Mouse (Mus musculus) heart, embryonic 15.5 days (tissue): Measurements from ENCODE around the gene Rpl27a. TPM values are rescaled to one million over a fixed set of nuclear protein-coding genes. Genes with fewer than 3 reads are reported as not detected.

Experiments used
- ATAC-seq: fragments of 200-750 bp; cut with Nextera tagmentation; replicated peaks from 2 replicates; pipeline ENCODE4 v1.8.0; 2017; ENCODE audit warnings: low read depth, moderate TSS enrichment; ENCODE audit not compliant: insufficient number of reproducible peaks, insufficient read depth, low FRiP score
- H3K27ac ChIP-seq: fragments of 300-500 bp; sonication (generic); 2 replicates; pipeline ENCODE4 v1.5.1; 2015; ENCODE audit warnings: mild to moderate bottlenecking, inconsistent platforms
- H3K27me3 ChIP-seq: fragments of 300-500 bp; sonication (generic); 2 replicates; pipeline ENCODE4 v1.6.1; 2015; ENCODE audit warnings: inconsistent platforms
- H3K36me3 ChIP-seq: fragments of 300-500 bp; sonication (generic); 2 replicates; pipeline ENCODE4 v1.6.1; 2015; ENCODE audit warnings: mild to moderate bottlenecking, inconsistent platforms
- H3K4me1 ChIP-seq: fragments of 300-500 bp; sonication (generic); replicated peaks from 2 replicates; pipeline ENCODE4 v1.6.1; 2015; ENCODE audit warnings: inconsistent platforms
- H3K4me2 ChIP-seq: fragments of 300-500 bp; sonication (generic); 2 replicates; pipeline ENCODE4 v1.6.1; 2015; ENCODE audit warnings: inconsistent platforms, mild to moderate bottlenecking, moderate library complexity
- H3K4me3 ChIP-seq: fragments of 300-500 bp; sonication (generic); 2 replicates; pipeline ENCODE4 v1.5.1; 2015; ENCODE audit warnings: mild to moderate bottlenecking, inconsistent platforms
- H3K9ac ChIP-seq: fragments of 300-500 bp; sonication (generic); 2 replicates; pipeline ENCODE4 v1.6.1; 2015; ENCODE audit warnings: mild to moderate bottlenecking, inconsistent platforms
- H3K9me3 ChIP-seq: fragments of 300-500 bp; sonication (generic); replicated peaks from 2 replicates; pipeline ENCODE4 v1.6.1; 2016; ENCODE audit warnings: inconsistent platforms
- WGBS: fragments of 180-500 bp; shearing (Covaris S2); methylation state at CpG from one replicate; pipeline ENCODE4 v1.1.7; 2015; ENCODE audit warnings: mixed read lengths; 5-methylcytosine and 5-hydroxymethylcytosine counted together
- polyA plus RNA-seq: library from polyadenylated mRNA; unstranded; fragments of >200 nt; fragmentation: Nextera tagmentation; extraction: Ambion mirVana; gene quantifications from 2 replicates; pipeline ENCODE4 v1.2.1, GENCODE M21; 2015

Gene Rpl27a
- polyA plus RNA-seq, 1 experiment from 2014 or later = 72.1 TPM

DNA sequence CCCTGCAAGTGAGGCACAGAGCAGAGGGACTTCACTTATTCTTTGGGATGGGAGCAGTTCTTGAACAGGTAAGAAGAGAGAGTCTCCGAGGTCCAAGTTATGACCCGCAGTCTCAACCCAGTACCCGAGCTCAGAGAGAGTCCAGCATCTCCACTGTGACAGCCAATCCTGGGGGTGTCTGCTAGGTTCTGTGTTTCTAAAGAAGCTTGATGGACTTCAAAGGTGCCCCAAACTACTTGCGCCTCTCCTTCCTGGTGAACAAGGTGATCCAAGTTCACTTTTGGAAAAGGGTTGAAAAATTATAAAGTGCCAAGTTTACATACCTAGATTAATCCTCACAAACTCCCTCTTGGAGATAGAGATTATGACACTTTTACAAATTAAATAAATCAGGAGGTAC is 10.9 kb upstream of the Rpl27a start, which contains the start of gene Trim66:
Gene Trim66 (minus strand): TSS at position 101 of the 400 bp plus-strand sequence.
- H3K9ac ChIP-seq = no peak within 1 kb of the TSS
- no peaks in the 10 kb centered on the region for H3K27me3 ChIP-seq
- H3K27ac ChIP-seq = no peak within 1 kb of the TSS
- no peak within 1 kb of the TSS for H3K4me3 ChIP-seq
- H3K4me1 ChIP-seq = peaks cover 3% of the 10 kb centered on the region; the same call in 1 of the 2 replicates
- 87% methylated on average over 4 of the region's 4 CpGs for WGBS
- no peak for ATAC-seq
- no peak within 1 kb of the TSS for H3K4me2 ChIP-seq
- H3K36me3 ChIP-seq = no peaks in the 10 kb centered on the region
- H3K9me3 ChIP-seq = no peaks in the 10 kb centered on the region

DNA sequence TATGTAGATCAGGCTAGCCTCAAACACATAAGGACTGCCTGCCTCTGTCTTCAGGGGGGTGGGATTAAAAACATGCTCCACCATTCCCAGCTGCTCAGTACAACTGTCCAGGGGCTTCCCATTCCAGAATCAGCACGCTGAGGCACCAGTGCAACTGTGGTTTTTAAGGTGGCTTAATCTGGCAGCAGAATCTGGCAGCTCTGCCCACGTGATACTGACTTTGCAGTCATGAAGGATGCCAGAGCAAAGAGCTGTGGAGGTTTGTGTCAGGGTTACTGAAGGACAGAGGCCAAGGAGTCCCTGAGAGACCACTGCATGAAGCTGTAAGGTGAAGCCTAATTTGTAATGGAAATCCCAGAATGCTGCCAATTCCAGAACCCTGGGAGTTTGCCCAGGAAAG is 8.1 kb upstream of the Rpl27a start:
- WGBS = 56% methylated on average over 2 of the region's 2 CpGs

DNA sequence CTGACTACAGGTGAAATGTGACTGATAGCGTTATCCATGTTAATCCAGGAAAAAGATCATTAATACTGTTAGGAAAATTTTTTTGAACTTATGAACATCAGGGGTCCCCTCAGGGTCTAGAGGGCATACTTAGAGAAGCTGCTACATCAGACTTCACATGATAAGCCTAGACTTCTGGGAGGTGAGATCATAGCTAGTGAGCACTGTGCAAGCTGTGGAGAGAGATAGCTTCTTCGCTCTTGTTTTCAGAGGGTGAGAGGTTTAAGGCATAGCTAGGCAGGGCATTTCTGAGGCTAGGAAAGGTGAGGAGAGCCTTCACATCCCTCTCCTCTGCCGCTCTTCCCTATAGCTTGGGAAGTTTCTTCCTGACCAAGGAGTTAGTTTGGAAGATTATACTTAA is 7.1 kb upstream of the Rpl27a start:
- H3K9ac ChIP-seq = no peak overlapping the region
- H3K27me3 ChIP-seq = no peaks in the 10 kb centered on the region
- 80% methylated on average over 3 of the region's 3 CpGs for WGBS
- H3K4me3 ChIP-seq = no peak overlapping the region
- ATAC-seq = no peak
- H3K9me3 ChIP-seq = no peaks in the 10 kb centered on the region
- H3K36me3 ChIP-seq = no peaks in the 10 kb centered on the region
- no peak overlapping the region for H3K4me2 ChIP-seq
- H3K27ac ChIP-seq = no peak overlapping the region
- peaks cover 3% of the 10 kb centered on the region; the same call in 1 of the 2 replicates for H3K4me1 ChIP-seq

More for the DNA sequence above, 8.1 kb upstream of the Rpl27a start:
- Histone ChIP-seq H3K9me3 (no peaks in the 10 kb centered on the region), H3K36me3 (no peaks in the 10 kb centered on the region), H3K27me3 (no peaks in the 10 kb centered on the region), H3K4me2 (no peak overlapping the region), H3K4me3 (no peak overlapping the region), H3K9ac (no peak overlapping the region), H3K4me1 (peaks cover 3% of the 10 kb centered on the region; the same call in 1 of the 2 replicates), H3K27ac (no peak overlapping the region)
- no peak for ATAC-seq

DNA sequence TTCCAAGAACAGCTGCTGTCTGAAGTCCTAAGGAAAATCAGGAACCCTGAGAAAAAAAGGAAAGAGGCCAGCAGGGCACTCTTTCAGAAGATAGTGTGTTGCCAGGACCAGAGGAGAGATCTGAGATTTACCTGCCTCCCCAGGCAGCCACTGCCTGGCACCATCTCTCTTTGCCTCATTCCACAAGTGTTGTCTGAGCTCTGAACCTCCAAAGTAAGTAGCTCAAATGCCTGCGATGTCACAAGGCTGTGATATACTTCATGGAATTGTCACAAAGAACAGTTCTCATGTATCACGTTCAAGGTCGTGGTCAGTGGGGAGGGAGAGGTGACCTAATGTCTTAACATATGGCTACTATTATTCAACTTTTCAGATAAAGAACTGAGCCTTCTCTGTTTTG is 2.4 kb upstream of the Rpl27a start:
- Histone ChIP-seq H3K4me1 (peaks cover 23% of the 10 kb centered on the region), H3K27ac (no peak overlapping the region), H3K4me2 (no peak overlapping the region), H3K27me3 (no peaks in the 10 kb centered on the region), H3K9me3 (no peaks in the 10 kb centered on the region), H3K9ac (no peak overlapping the region), H3K36me3 (peaks cover 4% of the 10 kb centered on the region), H3K4me3 (no peak overlapping the region)
- WGBS = 64% methylated on average over 3 of the region's 3 CpGs
- no peak for ATAC-seq

DNA sequence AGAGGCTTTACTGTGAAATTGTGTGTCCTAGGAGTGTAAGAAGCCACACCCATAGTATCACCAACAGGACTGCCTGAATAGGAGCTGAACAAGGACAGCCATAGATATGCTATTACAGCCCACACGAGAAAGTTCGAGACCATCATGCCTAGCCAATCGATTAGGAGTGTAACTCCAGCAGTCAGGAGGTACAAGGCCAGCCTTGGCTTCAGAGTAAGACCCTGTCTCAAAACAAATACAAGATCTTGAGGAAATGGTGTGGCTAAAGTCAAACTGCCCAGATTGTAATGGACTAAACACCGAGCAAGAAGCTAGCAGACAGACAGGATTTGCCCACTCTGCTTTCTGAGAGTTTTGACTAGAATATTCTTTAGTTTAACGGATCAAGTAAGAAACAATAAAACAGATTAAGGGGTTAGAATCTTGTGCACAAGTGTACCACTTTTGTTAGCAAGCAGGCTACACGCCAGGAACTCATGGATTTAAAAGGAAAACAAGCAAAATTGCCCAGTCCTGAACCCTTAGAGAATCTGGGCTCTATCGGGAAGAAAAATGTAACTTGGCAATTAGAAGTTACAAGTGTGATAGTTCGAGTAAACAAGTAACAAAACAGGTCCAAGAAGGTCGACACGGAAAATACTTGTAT is 788 bp upstream of the Rpl27a start:
- H3K4me2 ChIP-seq = peak overlapping the region; percentile 62
- peaks cover 23% of the 10 kb centered on the region for H3K4me1 ChIP-seq
- peaks cover 21% of the 10 kb centered on the region for H3K36me3 ChIP-seq
- ATAC-seq = no peak
- peak overlapping the region; percentile 98 for H3K27ac ChIP-seq
- peak overlapping the region; percentile 68 for H3K9ac ChIP-seq
- no peaks in the 10 kb centered on the region for H3K9me3 ChIP-seq
- H3K4me3 ChIP-seq = peak overlapping the region; percentile 96
- no peaks in the 10 kb centered on the region for H3K27me3 ChIP-seq
- 17% methylated on average over 10 of the region's 10 CpGs for WGBS

DNA sequence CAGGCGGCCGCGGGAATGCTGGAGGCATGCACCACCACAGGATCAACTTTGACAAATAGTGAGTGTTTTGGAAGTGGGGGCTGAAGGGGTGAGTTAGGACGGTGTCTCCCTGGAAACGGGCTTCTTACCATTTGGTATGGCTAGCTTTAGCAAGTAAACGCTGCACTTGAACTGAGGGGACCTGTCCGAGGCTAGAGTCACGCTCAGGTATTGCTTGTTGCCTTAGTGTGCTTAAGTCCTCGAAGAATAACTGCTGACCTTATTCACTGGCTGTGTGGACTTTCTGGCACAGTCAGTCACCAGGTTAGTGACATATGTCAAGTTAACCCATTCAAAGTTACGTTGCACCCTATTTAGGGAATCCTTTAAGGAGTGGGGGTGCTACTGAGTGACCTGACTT is 989 bp downstream of the Rpl27a start:
- H3K9me3 ChIP-seq = no peaks in the 10 kb centered on the region
- no peak for ATAC-seq
- H3K9ac ChIP-seq = peak overlapping the region; percentile 99
- peaks cover 39% of the 10 kb centered on the region for H3K36me3 ChIP-seq
- peaks cover 23% of the 10 kb centered on the region for H3K4me1 ChIP-seq
- 4% methylated on average over 10 of the region's 10 CpGs for WGBS
- H3K27me3 ChIP-seq = no peaks in the 10 kb centered on the region
- H3K27ac ChIP-seq = peak overlapping the region; percentile 98
- peak overlapping the region; percentile 96 for H3K4me3 ChIP-seq
- H3K4me2 ChIP-seq = peak overlapping the region; percentile 88

DNA sequence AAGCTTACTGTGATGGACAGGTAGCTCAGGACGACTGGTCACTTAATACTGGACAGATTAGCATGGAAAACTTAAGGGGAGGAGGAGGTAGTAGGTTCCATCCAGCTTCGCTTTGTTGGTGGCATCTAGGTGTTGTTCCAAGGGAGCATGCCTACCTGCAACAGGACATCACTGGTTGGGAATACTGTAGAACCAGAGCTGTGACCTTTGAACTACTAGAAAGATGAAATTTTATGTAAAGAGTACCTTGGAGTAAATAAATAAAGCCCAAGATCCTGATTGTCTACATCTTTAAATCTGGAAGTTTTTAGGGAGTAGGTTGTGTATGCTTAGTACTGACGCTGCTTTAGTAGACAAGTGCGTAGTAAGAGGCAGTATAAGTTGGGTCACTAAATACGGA is 3.1 kb downstream of the Rpl27a start:
- ATAC-seq = no peak
- H3K27me3 ChIP-seq = no peaks in the 10 kb centered on the region
- WGBS = 76% methylated on average over 5 of the region's 5 CpGs
- H3K4me1 ChIP-seq = peaks cover 23% of the 10 kb centered on the region
- H3K4me2 ChIP-seq = no peak overlapping the region
- no peaks in the 10 kb centered on the region for H3K9me3 ChIP-seq
- H3K27ac ChIP-seq = no peak overlapping the region
- no peak overlapping the region for H3K9ac ChIP-seq
- peaks cover 45% of the 10 kb centered on the region for H3K36me3 ChIP-seq
- H3K4me3 ChIP-seq = no peak overlapping the region

DNA sequence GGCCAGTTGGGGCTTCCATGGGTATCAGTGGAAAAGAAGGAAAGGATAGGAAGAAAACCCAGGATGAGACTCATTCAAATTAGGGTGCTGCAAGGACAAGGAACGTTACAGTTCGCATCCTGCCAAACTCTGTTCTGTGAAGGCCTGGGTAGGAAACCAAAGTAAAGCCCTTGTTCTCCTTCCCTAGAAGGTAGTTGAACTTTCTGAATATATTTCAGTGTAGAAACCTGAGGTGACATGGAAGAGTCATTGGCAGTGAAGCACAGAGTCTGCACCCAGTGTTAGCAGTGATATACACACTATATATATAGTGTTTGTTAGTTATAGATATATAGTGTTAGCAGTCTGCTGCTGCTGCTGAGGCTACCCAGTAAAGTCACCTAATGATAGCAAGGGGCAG is 4.4 kb downstream of the Rpl27a start:
- H3K36me3 ChIP-seq = peaks cover 45% of the 10 kb centered on the region
- H3K27ac ChIP-seq = no peak overlapping the region
- ATAC-seq = no peak
- peaks cover 17% of the 10 kb centered on the region for H3K4me1 ChIP-seq
- H3K9me3 ChIP-seq = no peaks in the 10 kb centered on the region
- no peak overlapping the region for H3K9ac ChIP-seq
- H3K27me3 ChIP-seq = no peaks in the 10 kb centered on the region
- 61% methylated on average over 2 of the region's 2 CpGs for WGBS
- H3K4me3 ChIP-seq = no peak overlapping the region
- H3K4me2 ChIP-seq = no peak overlapping the region

DNA sequence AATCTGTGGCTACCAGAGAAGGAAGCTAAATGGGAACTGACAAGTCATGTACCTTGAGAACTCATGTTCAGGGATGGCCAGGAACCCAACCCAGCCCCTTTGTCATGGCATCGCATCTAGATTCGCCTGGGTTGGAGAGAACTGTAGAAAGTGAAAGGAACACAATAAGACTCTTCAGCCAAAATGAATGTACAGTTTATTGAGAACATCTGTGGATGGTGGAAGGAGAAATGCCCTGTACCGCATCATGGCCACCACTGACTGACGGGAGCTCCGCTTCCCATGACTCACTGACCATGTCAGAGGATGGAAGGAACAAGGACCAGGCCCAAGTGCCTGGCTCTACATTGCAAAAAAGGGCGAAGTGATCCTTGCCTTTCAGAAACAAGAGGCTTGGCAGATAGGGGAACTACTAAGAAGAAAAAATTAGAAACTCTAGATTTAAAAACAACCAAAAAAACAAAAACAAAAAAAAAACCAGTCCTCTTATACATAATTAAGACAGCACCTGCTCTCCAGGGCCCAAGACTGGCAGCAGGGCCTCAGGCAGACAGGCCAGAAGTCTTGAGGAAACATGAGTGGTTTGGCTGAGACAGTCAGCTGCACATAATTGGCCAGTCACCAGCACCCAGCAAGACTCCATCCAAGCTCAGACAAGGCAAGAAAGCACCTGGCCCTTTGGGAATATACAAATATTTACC is 4.9 kb downstream of the Rpl27a start:
- Histone ChIP-seq H3K4me3 (no peak overlapping the region), H3K9me3 (no peaks in the 10 kb centered on the region), H3K9ac (no peak overlapping the region), H3K36me3 (peaks cover 45% of the 10 kb centered on the region), H3K27me3 (no peaks in the 10 kb centered on the region), H3K4me1 (peaks cover 19% of the 10 kb centered on the region), H3K4me2 (no peak overlapping the region), H3K27ac (peak overlapping the region; percentile 10; the same call in 1 of the 2 replicates)
- 66% methylated on average over 6 of the region's 6 CpGs for WGBS
- no peak for ATAC-seq

DNA sequence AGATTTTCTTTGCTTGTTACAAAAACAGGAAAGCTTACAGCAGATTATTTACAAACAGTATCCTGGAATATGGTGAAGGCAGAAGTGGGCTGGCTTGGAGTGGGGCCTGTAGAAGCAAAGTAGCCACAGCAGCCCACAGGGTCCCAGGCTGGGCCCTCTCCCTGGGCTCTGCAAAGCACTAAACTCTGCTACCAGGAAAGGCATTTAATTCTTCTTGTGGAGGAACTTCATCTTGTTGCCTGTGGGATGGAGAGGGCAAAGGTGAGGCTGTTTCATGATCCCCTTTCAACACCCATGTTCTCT is 5.4 kb downstream of the Rpl27a start:
- ATAC-seq = no peak
- no peak overlapping the region for H3K4me3 ChIP-seq
- H3K4me1 ChIP-seq = peaks cover 19% of the 10 kb centered on the region
- peak overlapping the region; percentile 10; the same call in 1 of the 2 replicates for H3K27ac ChIP-seq
- H3K4me2 ChIP-seq = no peak overlapping the region
- peaks cover 45% of the 10 kb centered on the region for H3K36me3 ChIP-seq
- no peaks in the 10 kb centered on the region for H3K27me3 ChIP-seq
- no peaks in the 10 kb centered on the region for H3K9me3 ChIP-seq
- no peak overlapping the region for H3K9ac ChIP-seq

DNA sequence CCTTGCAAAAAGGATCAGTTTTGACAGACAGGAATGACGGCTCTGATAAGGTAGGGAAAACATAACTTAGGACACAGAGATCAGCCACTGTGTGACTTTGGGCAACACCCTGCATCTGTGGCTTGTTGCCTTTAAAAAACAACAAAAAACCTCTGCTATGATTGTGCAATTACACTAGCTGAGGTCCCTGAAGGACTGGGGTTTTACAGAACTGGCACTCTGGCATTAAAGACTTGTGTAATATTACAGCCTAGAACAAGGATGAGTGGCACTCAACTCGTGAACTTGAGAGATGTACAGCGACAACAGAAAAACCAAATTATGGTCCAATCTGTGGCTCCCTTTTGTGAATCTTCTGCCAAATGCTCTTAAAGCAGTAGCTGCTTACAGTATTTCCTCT is 5.8 kb downstream of the Rpl27a start:
- 81% methylated on average over 3 of the region's 3 CpGs for WGBS
- peaks cover 45% of the 10 kb centered on the region for H3K36me3 ChIP-seq
- no peaks in the 10 kb centered on the region for H3K9me3 ChIP-seq
- no peaks in the 10 kb centered on the region for H3K27me3 ChIP-seq
- no peak overlapping the region for H3K9ac ChIP-seq
- peaks cover 18% of the 10 kb centered on the region for H3K4me1 ChIP-seq
- H3K4me2 ChIP-seq = no peak overlapping the region
- ATAC-seq = no peak
- no peak overlapping the region for H3K4me3 ChIP-seq
- no peak overlapping the region for H3K27ac ChIP-seq
